Mouse (Mus musculus) midbrain, postnatal 0 days (tissue): ENCODE measurements around the gene Polr3g. TPM values are rescaled to one million over a fixed set of nuclear protein-coding genes. Genes with fewer than 3 reads are reported as not detected.

Source experiments
- ATAC-seq: fragments of 200-750 bp; cut with Nextera tagmentation; 2 replicates; pipeline ENCODE4 v1.8.0; 2017; ENCODE audit warnings: moderate number of reproducible peaks, mild to moderate bottlenecking, moderate TSS enrichment, moderate library complexity; ENCODE audit not compliant: low FRiP score
- DNase-seq: peaks from one replicate; pipeline ENCODE4 v3.0.0-alpha.2; 2015; ENCODE audit warnings: low spot score
- H3K27ac ChIP-seq: fragments of 300-500 bp; sonication (generic); 2 replicates; pipeline ENCODE4 v1.5.1; 2014; ENCODE audit warnings: low read depth, mild to moderate bottlenecking, low read length, mixed read lengths
- H3K27me3 ChIP-seq: fragments of 300-500 bp; sonication (generic); 2 replicates; pipeline ENCODE4 v1.6.1; 2014; ENCODE audit warnings: low read length, control low read depth, mixed read lengths; ENCODE audit not compliant: insufficient read depth
- H3K36me3 ChIP-seq: fragments of 300-500 bp; sonication (generic); 2 replicates; pipeline ENCODE4 v1.6.1; 2014; ENCODE audit warnings: low read length, control low read depth, mixed read lengths; ENCODE audit not compliant: insufficient read depth
- H3K4me1 ChIP-seq: fragments of 300-500 bp; sonication (generic); 2 replicates; pipeline ENCODE4 v1.6.1; 2014; ENCODE audit warnings: mild to moderate bottlenecking, control low read depth, antibody characterized with exemption, low read length, mixed read lengths; ENCODE audit not compliant: insufficient read depth
- H3K4me2 ChIP-seq: fragments of 300-500 bp; sonication (generic); 2 replicates; pipeline ENCODE4 v1.6.1; 2014; ENCODE audit warnings: low read depth, mild to moderate bottlenecking, low read length, mixed read lengths; ENCODE audit not compliant: poor library complexity, severe bottlenecking
- H3K4me3 ChIP-seq: fragments of 300-500 bp; sonication (generic); 2 replicates; pipeline ENCODE4 v1.5.1; 2014; ENCODE audit warnings: low read depth, mild to moderate bottlenecking, low read length, moderate library complexity
- H3K9ac ChIP-seq: fragments of 300-500 bp; sonication (generic); replicated peaks from 2 replicates; pipeline ENCODE4 v1.6.1; 2014; ENCODE audit warnings: mild to moderate bottlenecking, low read length, moderate library complexity, mixed read lengths; ENCODE audit not compliant: poor library complexity, severe bottlenecking
- H3K9me3 ChIP-seq: fragments of 300-500 bp; sonication (generic); 2 replicates; pipeline ENCODE4 v1.6.1; 2016; ENCODE audit warnings: low read length, control low read depth
- CTCF ChIP-seq: IDR thresholded peaks from 2 replicates; pipeline ENCODE4 v1.5.1; 2016; ENCODE audit warnings: antibody characterized with exemption, mild to moderate bottlenecking
- WGBS: fragments of 180-500 bp; shearing (Covaris S2); extraction: QIAGEN DNeasy Blood & Tissue Kit; methylation state at CpG from one replicate; pipeline ENCODE4 v1.1.7; 2014; 5-methylcytosine and 5-hydroxymethylcytosine counted together
- polyA plus RNA-seq: library from polyadenylated mRNA; unstranded; fragments of >200 nt; fragmentation: Nextera tagmentation; extraction: Ambion mirVana; gene quantifications from 2 replicates; pipeline ENCODE4 v1.2.1, GENCODE M21; 2015
- total RNA-seq: library from RNA; depleted of rRNA; stranded (reverse); fragments of >200 nt; gene quantifications from 2 replicates; pipeline ENCODE4 v1.2.3, GENCODE M21; 2014; rRNA removed

The Polr3g gene
- total RNA-seq (3.0 and 9.6 TPM in 2 replicates), polyA plus RNA-seq (3.2 and 3.9 TPM in 2 replicates)

DNA sequence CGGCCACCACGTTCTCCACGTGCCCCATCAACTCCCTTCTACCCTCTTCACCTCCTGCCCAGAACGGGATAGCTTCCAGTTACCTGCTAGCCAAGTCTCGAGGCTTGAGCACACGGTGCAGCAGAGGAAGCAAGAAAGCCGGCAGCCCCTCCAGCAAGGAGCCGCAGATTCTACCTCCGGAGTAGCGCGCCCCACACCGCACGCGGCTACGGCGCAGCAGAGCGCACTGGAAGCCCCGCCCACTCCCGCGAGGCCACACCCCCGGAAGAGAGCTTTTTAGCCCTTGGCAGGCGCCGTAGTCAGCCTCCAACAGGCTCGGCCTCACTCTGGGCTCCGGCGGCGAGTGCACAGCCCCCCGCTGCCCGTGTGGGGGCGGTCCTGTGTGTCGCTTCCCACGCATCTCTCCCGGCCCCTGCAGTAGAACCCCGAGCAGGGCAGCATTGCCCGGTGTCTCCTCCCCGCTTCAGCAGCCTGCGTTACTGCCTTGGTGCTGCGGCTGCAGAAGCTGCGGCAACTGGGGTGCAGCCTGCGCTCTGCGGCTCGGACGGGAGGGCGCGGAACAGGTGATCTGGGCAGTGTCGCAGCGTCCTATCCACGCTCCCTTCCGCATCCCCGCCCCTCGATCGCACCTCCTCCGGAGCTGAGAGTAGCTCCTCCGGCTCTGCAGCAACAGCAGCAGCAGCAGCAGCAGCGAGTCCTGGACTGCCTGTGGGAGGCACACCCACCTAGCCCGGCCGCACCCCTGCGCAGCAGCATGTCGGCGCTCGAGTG is at the start of gene Polr3g, which contains the start of gene Mblac2:
Gene Polr3g (minus strand): TSS at position 239 of the 771 bp plus-strand sequence.
Gene Mblac2 (plus strand): TSS at position 567 of the 771 bp plus-strand sequence.
- peak within 1 kb of the TSS; percentile 88 for H3K4me3 ChIP-seq
- WGBS = 0% methylated on average over 61 of the region's 61 CpGs
- no peaks in the 10 kb centered on the region for H3K36me3 ChIP-seq
- no peaks in the 10 kb centered on the region for H3K27me3 ChIP-seq
- peak within 1 kb of the TSS; percentile 85 for H3K27ac ChIP-seq
- peak; percentile 95 for DNase-seq
- peak; percentile 97 for ATAC-seq
- TF ChIP-seq CTCF = peak; percentile 39
- peak within 1 kb of the TSS; percentile 78 for H3K9ac ChIP-seq
- peak within 1 kb of the TSS; percentile 89 for H3K4me2 ChIP-seq
- H3K4me1 ChIP-seq = no peaks in the 10 kb centered on the region; the same call in none of the 2 replicates
- no peaks in the 10 kb centered on the region for H3K9me3 ChIP-seq

GRCm38 (mm10) chr13:81760379-81760778 is 49.6 kb upstream of the Polr3g start:
- no peak overlapping the region for H3K4me3 ChIP-seq
- DNase-seq (peak; percentile 68), ATAC-seq (no peak)
- no peaks in the 10 kb centered on the region for H3K4me1 ChIP-seq
- no peak overlapping the region for H3K27ac ChIP-seq
- H3K36me3 ChIP-seq = no peaks in the 10 kb centered on the region
- H3K9me3 ChIP-seq = no peaks in the 10 kb centered on the region
- H3K4me2 ChIP-seq = no peak overlapping the region
- no peak overlapping the region for H3K9ac ChIP-seq
- WGBS = 40% methylated on average over 3 of the region's 3 CpGs
- no peaks in the 10 kb centered on the region for H3K27me3 ChIP-seq
- peak; percentile 78 for TF ChIP-seq CTCF

DNA sequence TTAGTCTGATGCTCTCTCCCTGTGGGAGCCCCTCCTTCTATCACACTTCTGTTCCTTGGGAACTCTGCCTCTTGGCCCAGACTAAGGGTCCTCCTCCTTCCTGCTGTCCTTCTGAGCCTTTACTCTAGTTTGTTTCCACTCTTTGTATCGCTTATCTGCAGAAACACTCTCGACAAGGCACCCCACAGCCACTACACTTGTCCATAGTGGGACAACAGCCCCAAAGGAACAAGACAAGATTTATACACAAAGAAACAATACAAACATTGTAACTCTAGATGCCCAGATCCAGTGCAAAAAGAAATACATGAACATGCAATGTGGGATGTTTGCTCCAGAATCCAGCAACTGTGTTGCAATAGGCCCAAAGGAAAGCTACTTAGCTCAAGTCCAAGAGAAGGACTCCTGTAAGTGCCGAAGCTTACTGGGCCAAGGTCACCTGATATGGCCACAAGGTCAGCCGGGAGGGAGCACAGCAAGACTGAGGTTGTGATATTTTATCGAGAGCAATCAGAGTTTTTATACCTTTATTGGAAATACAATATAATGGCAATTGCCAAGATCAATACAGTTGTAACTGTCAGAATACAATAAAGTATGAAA is 46.3 kb upstream of the Polr3g start:
- TF ChIP-seq CTCF = no peak
- Histone ChIP-seq H3K9ac (no peak overlapping the region), H3K9me3 (no peaks in the 10 kb centered on the region), H3K27ac (no peak overlapping the region), H3K27me3 (no peaks in the 10 kb centered on the region), H3K4me3 (no peak overlapping the region), H3K36me3 (no peaks in the 10 kb centered on the region), H3K4me1 (no peaks in the 10 kb centered on the region), H3K4me2 (no peak overlapping the region)
- ATAC-seq (no peak), DNase-seq (no peak)
- WGBS = 88% methylated on average over 5 of the region's 5 CpGs

DNA sequence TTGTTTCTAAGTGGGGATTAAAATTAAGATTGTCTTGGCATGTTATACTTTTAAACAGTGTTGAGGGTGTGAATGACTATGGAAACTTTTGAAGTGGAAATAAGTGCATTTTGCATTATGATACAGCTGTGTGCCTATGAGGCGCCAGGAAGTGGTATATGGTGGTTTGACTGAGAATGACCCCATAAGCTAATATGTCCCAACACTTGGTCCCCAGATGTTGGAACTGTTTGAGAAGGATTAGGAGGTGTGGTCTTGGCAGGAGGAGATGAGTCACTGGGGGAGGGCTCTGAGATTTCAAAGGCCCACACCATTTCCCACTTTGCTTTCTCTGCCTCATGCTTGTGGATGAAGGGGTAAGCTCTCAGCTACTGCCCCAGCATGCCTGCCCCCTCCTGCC is 44.5 kb upstream of the Polr3g start:
- WGBS = 96% methylated on average over 1 of the region's 1 CpGs
- Histone ChIP-seq H3K27ac (no peak overlapping the region), H3K4me1 (no peaks in the 10 kb centered on the region), H3K27me3 (no peaks in the 10 kb centered on the region), H3K9me3 (no peaks in the 10 kb centered on the region), H3K9ac (no peak overlapping the region), H3K4me3 (no peak overlapping the region), H3K4me2 (no peak overlapping the region), H3K36me3 (no peaks in the 10 kb centered on the region)
- TF ChIP-seq CTCF = no peak
- DNase-seq (no peak), ATAC-seq (no peak)

- no peak for ATAC-seq
- TF ChIP-seq CTCF = no peak
These were observed 44.1 kb upstream of the Polr3g start for GRCm38 (mm10) chr13:81754878-81755277.

GRCm38 (mm10) chr13:81744092-81744396 is 33.2 kb upstream of the Polr3g start:
- DNase-seq (no peak), ATAC-seq (no peak)
- Histone ChIP-seq H3K27me3 (no peaks in the 10 kb centered on the region), H3K36me3 (no peaks in the 10 kb centered on the region), H3K27ac (no peak overlapping the region), H3K4me2 (no peak overlapping the region), H3K4me1 (no peaks in the 10 kb centered on the region), H3K4me3 (no peak overlapping the region), H3K9me3 (no peaks in the 10 kb centered on the region), H3K9ac (no peak overlapping the region)
- WGBS = 37% methylated on average over 2 of the region's 2 CpGs
- TF ChIP-seq CTCF = no peak

More at GRCm38 (mm10) chr13:81754878-81755277, 44.1 kb upstream of the Polr3g start:
- Histone ChIP-seq H3K9me3 (no peaks in the 10 kb centered on the region), H3K9ac (no peak overlapping the region), H3K4me3 (no peak overlapping the region), H3K4me2 (no peak overlapping the region), H3K4me1 (no peaks in the 10 kb centered on the region), H3K27ac (no peak overlapping the region), H3K36me3 (no peaks in the 10 kb centered on the region), H3K27me3 (no peaks in the 10 kb centered on the region)
- no peak for DNase-seq
